Mouse (Mus musculus) spleen, adult 2 months (tissue): ENCODE results near the gene Qrsl1.

ENCODE experiments used
- CTCF ChIP-seq: fragments of 200-500 bp; IDR thresholded peaks from 2 replicates; pipeline ENCODE4 v1.5.1; 2011; ENCODE audit warnings: mild to moderate bottlenecking, inconsistent platforms; ENCODE audit not compliant: insufficient read depth, insufficient read length, insufficient replicate concordance; ENCODE audit errors: extremely low read depth
- POLR2A ChIP-seq: fragments of 200-500 bp; IDR thresholded peaks from 2 replicates; pipeline ENCODE4 v1.6.1; 2011; ENCODE audit warnings: low read depth, low read length, inconsistent platforms

DNA sequence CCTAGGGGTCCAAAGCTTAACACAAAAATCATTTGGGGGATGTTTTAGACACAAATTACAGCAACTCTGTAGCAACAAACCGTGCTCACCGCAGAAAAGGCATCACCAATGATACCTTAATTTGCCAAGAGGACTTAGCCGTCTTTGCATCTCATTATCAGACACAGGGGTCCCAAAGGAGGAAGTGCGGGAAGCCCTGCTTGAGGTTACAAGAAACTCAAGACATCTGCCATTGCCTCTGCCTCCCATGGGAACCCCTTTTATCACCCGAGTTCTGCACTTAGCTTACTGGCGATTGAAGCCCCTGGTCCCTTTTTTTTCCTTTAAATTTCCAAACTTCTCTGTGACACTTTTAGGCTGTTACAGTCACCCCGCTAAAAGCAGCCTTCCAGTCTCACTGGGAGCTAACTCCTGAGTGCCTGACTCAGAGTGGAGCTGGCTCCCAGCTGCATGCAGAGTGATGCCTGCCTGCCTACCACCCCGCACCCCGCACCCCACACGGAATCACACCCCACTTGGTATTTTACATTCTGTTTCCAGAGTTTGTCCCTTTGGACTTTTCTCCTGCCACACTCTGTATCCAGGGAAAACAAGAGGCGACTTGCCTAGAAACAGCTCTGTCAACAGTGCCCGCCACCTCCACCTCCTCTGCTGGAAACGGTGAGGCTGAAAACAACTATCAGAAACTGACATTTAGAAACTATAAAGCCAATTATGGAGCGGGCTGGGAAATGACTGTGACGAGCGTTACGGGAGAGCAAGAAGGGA, 71.1 kb downstream of the Qrsl1 start:
- TF ChIP-seq CTCF = no peak
- TF ChIP-seq POLR2A = no peak
